Mouse (Mus musculus) liver, embryonic 14.5 days (tissue): ENCODE results near the gene Phxr2.

Experiments used
- CTCF ChIP-seq: IDR thresholded peaks from 2 replicates; pipeline ENCODE4 v1.5.1; 2016; ENCODE audit warnings: antibody characterized with exemption, low read depth, control low read depth
- EP300 ChIP-seq: IDR thresholded peaks from 2 replicates; pipeline ENCODE4 v1.6.1; 2016; ENCODE audit warnings: antibody characterized with exemption, low read depth

GRCm38 (mm10) chr10:99151580-99151979 is 25.5 kb upstream of the Phxr2 start:
- TF ChIP-seq CTCF (no peak), EP300 (no peak)
